Mouse (Mus musculus): ENCODE results near the gene Rab21. TPM values are rescaled to one million over a fixed set of nuclear protein-coding genes. Genes with fewer than 3 reads are reported as not detected.

Rab21 gene
- 10 to 100 TPM; 55.2 to 58.6 (median 57.9) TPM for total RNA-seq (2022)

DNA sequence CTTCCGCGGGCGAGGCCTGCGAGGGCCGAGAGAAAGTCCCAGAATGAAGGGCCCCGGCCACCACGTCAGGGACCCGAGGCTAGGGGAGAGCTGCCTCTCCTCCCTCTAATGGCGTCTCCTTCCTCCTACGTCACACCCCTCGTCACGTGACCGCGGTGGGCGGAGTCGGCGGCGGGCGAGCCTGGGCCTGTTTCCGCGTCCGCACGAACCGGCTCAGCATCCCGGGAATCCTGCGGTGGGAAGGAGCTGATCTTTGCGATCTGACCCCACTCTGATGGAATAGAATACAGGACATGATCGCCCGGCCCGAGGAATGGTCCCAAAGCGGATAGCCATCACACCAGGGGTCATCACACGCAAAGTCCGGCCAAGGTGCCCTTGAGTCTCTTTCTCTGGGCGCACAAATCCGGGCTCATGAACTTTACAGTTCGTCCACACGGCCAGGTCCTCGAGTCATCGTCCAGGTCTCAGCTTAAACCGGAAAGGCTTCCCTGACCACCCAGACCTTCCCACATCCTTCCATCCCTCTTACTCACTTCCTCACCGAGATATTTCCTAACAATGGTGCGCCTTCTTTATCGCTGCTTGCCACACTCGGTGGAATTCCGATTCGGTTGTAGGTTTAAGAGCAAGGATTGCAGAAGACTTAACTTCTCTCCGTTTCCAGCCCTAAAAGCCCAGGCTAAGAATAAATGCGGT lies at the start of gene Rab21:
TSS of gene Rab21 (minus strand) at position 122 of the 699 bp plus-strand sequence.
- DNase-seq (ENCODE audit: low spot score in 2 of 2): peak; percentile 92 to 96

DNA sequence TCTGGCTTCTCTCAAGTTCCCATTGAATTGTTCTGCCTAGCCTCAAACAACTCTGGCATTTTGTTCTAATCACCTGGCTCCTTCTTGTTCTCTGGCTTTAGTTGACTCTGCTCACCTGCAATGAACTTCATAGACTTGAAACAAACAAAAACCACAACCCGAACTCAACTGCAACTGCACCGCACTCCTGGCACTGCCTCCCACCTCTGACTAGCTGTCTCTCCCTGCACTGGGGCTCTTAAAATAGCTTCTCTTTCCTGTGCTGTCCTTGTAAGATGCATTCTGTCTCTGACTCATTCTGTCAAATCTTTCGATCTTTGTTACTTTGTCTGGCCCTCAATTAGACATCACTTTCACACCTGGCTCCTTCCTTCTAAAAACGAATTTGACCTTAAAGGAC lies 47.8 kb upstream of the Rab21 start:
- DNase-seq (ENCODE audit: low spot score in 2 of 2): no peak

DNA sequence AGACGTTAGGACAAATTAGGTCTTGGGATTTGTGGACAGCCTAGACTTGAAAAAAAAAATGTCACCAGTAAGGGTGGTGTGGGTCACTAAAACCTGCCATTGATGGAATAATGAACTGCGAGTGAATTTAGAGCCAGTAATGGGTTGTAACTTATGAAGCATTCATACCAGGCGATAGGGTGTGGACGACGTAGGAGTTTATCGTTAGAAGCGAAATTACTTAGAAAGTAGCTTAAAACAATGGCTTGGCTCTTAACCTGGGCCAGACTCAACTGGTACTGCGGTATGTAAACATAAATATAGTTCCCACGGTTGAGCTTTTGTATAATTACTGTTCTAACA lies 47.2 kb upstream of the Rab21 start:
- no peak for DNase-seq (ENCODE audit: low spot score in 2 of 2)

DNA sequence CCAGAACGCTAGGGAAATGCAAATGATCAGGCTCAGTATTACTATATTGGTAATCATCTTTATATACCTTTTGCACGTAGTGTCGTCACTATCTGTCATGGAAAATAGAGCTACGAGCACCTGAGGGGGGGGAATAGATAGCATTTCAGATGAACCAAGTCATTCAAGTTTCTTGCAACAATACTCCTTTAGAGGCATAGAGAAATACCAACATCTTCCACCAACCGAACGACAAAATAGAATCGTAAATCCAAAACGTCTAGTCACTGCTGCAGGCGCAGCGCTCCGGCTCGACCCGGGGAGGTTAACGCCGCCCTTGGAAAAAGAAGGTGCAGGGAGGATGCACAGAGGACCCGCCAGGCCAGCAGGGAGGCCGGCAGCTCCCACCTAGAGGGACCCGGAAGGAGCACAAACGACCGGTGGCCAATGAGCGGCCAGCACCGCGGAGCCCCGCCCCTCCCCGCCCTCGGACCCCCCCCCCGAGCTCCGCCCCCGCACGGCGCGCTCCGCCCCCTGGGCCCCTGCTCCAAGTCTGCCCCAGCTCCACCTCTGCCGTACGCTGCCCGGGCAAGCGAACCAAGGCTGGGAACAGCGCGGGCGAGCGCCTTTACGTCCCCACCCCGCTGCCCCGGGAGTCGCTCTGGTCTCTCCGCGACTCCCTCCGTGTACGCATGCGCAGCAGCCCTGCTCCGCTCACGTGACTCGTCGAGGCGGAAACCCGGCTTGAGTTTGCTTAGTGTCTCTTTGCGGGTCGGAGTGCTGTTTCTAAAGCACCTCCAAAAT lies 46.6 kb upstream of the Rab21 start, which contains the start of gene Tmem19:
TSS of gene Tmem19 (minus strand) at position 662 of the 783 bp plus-strand sequence.
- peak; percentile 94 to 95 for DNase-seq (ENCODE audit: low spot score in 2 of 2)

DNA sequence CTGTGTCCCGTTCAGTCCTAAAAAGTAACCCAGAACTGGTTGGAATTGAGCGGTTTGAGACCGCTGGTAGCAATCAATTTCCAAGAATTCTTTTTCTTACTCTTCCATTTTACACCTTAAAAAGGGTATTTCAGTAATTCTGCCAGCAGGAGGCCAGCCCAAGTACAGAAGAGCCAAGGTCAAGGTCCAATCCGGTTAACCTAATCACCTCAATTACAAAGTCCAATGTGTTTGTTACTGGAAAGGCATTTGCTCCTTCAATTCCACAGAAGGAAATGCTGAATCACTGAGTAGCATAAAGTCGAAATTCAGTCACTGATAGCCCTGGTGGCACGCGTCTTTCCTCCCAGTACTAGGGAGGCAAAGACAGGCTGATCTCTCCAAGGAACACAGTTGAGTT lies 43.7 kb upstream of the Rab21 start:
- DNase-seq (ENCODE audit: low spot score in 2 of 2): no peak

DNA sequence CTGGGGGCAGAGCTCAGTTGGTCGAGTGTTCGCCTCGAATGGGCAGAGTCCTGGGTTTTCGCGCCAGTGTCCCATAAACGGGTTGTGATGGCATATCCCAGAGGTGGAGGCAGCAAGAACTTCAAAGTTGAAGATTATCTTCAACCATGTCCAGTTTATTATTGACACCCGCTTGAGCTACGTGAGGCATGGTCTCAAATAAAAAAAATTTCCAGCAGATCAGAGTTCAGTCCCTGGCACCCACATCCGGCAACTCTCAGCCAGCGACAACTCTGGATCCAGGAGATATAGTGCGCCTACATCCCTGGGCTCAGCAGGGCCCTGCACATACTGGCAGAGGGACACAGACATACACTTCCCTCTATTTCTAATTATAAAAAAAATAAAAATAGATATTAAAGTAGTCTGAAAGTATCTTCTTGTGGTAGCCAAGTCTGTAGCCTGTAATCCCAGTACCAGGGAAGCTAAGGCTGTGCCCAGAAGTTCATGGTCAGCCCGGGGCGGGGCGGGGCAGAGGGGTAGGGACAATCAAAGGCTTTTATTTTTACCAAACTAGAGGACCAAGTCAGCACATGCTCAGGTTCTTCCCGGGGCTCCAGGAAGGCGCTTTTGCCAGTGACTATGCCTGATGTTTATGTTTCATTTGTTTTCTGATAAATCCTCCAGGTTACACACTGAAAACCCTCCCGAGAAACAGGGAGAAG lies 43.0 kb upstream of the Rab21 start:
- no peak for DNase-seq (ENCODE audit: low spot score in 2 of 2)

DNA sequence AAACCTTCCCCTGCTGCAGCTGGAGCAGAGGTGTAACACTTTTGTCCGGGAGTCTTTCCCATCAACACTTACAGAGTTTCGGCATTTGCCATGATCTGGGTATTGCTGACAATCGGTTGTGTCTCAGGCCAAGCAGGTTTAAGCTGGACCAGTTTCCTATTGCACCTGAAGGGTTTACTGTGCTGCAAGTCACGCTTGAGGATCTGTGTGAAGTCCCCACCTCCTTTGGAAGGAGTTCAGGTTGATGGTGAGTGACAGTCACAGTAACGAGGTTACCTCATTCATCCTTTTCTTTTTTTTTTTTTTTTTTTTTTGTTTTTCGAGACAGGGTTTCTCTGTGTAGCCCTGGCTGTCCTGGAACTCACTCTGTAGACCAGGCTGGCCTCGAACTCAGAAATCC lies 40.7 kb upstream of the Rab21 start:
- no peak for DNase-seq (ENCODE audit: low spot score in 2 of 2)

DNA sequence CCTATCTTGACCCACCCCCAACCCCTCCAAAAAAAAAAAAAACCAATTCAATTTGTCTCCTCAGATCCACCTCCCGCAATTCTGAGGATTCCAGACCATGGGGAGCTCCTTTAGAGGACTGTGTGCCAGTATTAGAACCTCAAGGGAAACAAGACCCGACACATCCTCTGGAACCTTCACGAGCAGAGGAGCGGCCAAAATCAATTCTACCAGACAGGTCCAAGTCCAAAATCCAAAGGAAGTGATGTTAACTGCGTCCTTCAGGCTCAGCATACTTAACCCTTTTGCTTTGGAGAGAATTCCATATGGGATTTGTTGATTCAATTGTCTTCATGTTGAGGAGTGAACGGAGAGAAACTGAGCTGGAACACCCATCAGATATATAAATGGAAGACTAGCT lies 39.6 kb upstream of the Rab21 start:
- no peak for DNase-seq (ENCODE audit: low spot score in 2 of 2)

DNA sequence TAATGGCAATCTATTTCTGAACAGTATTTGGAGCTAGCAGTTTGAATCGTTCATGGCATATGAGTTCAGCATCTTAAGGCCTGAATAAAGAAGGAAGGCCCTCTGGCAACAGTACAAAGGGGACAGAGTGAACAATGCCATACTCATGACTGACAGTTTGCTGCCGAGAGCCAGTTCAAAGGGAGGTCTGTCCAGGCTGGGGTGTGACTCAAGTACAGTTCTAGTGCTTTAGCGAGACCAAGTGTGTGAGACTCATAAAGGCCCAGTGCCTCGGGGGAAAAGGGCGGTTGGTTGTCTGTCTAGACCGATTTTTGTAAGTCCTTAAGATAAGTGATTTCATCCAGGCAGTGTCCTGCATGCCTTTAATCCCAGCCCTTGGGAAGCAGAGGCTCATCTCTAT lies 39.2 kb upstream of the Rab21 start:
- DNase-seq (ENCODE audit: low spot score in 2 of 2): no peak

DNA sequence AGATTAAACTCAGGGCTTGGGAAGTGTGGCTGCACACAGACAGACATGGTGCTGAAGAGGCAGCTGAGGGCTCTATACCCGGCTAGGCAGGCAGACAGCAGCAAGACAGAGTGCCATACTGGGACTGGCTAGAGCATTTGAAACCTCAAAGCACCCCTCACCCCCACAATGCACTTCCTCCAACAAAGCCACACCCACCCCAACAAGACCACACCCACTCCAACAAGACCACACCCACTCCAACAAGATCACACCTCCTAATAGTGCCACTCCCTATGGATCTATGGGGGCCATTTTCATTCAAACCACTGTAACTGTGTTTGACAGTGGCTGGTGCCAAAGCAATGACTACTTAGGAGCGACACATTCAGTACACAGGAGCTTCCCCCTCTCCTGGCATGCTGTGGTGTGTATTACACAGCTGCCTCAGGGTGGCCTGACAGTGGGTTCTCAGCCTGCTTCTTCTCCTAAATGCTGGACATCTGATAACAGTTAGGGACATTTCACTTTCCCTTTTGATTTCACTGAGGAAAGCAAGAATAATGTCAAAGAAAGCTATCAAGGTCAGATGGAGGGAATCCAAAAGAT lies 35.5 kb upstream of the Rab21 start:
- no peak for DNase-seq (ENCODE audit: low spot score in 2 of 2)

DNA sequence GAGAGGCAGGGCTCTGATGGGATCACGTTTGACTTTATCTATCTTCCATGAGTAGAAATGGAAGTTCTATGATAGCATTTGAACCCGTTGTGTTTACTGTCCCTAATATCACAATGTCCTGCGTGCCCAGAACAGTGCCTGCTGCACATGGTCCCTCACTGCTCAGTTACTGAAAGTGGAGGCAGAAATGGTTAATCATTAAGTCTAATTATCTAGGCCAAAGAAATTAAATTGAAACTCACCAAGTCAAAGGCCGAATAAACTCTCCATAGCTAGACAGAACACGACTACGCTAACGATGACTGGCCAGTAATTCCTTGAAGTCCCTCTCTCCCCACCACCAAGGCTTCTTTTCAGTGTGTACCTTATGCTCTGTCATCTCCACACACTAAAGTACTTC lies 34.1 kb upstream of the Rab21 start:
- no peak for DNase-seq (ENCODE audit: low spot score in 2 of 2)

DNA sequence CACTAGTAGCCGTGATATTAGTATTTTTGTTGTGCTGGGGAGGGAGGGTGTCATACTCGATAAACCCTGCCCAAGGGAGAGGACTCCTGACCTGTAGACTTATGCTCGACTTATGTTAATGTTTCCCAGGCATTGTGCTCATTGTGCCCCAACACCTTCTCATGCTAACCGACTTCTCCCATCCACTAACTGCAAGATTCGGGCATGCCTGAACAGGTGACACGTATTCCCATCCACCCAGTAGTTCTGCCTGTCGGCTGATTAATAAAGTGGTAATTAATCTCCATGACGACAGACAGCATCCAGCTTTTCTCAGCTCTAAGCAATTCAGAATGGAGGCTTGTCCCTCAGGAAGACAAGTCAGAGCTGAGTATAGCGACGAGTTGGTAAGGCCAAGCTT lies 33.6 kb upstream of the Rab21 start:
- DNase-seq (ENCODE audit: low spot score in 2 of 2): no peak

DNA sequence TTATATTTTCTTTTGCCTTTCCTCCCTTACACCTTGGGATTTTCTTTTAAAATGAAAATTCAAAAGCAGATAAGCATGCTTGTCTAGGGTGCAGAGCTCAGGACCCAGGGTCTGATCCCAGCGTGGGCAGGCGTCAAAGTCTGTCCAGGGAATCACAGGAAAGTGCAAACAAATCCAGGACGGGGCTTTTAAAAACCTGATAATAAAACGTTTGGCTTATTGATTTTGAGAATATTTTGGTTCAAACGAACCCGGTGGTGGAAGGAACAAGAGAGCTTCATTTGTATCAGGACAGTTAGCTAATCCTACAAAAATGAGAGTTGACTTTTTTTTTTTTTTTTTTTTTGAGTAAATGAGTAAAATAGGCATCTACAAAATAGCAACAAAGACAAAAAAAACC lies 32.7 kb upstream of the Rab21 start:
- DNase-seq (ENCODE audit: low spot score in 2 of 2): no peak

DNA sequence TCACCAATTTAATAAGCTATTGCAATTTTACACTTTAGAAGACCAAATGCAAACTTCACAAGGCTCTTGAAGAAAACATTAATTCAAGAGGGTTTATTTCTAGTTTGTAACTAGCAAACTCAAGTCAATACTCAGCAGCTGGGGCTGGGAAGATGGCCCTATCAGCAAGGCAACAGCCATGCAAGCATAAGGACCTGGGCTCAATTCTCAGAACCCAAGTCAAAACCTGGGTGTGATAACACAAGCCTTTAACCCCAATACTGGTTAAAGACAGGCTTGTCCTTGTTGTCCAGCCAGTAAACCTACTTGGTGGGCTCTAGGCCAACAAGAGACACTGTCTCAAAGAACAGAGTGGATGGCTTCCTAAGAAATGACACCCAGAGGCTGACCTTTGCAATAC lies 31.1 kb upstream of the Rab21 start:
- no peak for DNase-seq (ENCODE audit: low spot score in 2 of 2)

DNA sequence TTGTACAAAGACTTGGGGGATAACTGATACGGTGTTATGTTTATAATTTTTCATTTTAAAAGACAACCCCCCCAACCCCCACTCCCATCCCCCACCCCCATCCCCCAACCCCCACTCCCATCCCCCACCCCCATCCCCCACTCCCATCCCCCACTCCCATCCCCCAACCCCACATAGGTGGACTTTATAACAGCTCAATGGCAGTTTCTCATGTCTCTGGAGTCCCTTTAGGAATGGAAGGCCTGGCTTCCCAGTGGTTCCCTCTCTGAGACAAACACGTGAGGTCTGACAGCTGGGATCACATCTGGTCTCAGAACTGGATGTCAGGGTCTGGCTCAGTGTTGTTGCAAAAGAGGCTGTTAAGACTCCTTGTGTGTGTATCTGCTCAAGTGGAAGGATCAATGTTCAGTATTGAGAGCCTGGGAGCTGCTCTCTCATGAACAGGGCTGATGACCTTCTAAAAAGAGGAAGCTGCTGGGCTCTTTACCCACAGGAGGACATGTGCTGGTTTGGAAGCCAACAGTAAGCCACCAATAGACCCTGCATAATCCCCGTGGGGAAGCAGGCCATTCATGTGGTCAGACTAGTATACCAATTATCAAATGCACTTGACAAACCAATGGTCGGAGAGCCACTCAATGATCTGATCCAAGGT lies 27.5 kb upstream of the Rab21 start:
- DNase-seq (ENCODE audit: low spot score in 2 of 2): no peak

DNA sequence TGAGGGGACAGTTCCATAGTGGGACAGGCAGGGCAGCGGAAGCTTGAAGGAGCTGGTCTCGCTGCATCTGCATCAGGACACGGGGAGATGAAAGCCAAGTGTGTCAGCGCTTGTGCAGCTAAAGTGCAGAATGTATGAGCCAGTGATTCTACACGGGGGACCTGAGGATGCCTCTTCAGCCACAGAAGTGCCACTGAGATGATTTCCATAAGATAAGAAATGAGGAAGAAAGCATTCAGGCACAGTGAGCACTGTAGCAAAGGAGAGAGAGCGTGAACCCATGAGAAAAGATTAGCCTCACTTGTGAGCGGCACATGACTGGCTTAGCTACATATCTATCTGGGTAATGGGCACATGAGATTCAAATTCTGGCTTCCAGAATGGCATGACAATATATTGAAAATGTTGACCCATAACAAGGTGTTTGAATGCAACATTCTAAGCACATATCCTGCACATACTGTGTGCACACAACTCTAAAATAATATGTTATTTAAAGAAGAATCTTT lies 24.5 kb upstream of the Rab21 start:
- DNase-seq (ENCODE audit: low spot score in 2 of 2): no peak

DNA sequence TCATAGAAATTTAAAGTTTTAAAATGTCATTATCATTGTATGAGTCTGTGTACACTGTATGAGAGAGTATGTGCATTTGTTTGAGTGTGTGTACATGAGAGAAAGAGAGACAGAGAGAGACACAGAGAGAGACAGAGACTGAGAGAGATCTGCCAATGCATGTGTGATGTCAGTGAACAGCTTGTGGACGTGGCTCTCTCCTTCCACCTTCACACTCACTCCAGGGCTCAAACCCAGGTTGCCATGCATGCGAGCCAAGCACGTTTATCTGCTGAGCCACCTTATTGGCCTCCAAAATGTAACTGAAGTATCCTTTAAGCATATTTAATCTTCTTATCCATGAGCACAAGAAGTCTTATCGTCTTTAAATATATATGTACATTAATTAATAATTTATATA lies 21.5 kb upstream of the Rab21 start:
- no peak for DNase-seq (ENCODE audit: low spot score in 2 of 2)

DNA sequence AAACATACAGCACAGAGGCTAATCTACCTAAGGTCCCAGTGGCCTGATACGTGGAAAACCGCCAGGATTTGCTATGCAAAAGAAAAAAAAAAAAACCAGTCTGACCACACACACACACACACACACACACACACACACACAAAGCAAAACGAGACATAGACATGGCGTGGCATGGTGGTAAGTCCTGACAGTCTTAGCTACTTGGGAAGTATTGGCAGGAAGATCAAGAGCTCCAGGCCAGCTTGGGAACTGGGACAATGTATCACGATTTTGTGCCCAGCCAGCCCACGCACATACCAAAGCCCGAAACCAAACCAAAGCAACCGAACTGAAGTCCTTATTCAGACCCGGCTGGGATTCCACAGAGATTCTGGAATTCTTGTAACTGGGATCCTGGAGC lies 18.1 kb upstream of the Rab21 start:
- no peak for DNase-seq (ENCODE audit: low spot score in 2 of 2)

DNA sequence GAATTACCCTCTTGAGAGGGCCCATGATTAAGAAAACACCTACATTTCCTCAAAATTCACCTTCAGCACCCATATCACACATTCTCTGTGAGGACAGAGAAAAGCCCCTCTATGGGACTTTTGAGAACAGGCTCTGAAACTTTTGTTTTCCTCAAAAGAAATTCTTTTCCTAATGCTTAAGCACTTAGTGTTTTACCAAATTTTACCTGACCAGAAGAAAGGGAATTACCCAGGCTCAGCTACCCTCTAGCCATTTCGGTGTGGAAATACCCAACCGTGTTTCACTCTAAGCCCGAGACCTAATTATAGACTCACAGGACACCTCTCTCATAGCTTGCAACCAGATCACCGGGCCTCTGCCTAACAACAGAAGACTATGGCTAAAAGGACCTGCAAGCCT lies 17.6 kb upstream of the Rab21 start:
- no peak for DNase-seq (ENCODE audit: low spot score in 2 of 2)

DNA sequence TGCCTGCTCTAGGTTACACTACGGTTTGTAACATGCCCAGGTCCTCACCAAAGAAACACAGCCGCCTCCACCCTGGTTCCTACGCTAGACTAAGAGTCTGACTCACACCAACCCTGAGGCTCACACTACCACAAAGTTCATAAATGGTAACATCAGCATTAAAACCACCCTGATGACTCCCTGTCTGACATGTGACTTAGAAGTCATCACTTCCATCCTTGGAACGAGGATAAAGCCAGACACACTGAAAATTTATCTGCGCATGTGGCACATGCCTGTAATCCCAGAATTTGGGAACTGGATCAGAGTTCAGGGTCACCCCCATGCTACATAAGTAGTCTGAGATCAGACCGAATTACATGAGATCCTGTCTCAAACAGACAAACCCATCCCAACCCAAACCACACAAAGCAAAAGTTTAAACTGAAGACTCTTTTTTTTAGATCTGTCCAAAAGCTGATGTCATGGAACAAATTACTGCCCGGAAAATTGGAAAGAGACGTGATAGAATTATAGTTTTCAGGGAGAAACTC lies 17.1 kb upstream of the Rab21 start:
- DNase-seq (ENCODE audit: low spot score in 2 of 2): no peak

DNA sequence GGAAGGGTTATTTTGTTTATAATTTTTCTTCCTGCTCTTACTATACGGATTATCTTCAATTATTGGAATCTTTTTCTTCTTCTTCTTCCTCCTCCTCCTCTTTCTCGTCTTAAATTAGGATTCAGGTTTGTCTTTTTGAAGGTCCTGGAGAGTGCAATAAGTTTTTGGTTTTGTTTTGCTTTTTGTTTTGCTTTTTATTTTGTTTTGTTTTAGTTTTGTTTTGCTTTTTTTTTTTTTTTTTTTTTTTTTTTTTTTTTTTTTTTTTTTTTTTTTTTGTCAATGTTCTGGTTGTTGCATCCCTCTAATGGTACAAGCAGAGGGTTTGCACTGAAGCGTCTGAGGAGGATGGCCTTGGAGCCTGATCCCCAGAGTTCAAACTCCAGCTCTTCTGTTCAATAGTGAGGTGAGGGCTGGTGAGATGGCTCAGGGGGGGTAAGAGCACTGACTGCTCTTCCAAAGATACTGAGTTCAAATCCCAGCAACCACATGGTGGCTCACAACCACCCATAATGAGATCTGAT lies 13.7 kb upstream of the Rab21 start:
- no peak for DNase-seq (ENCODE audit: low spot score in 2 of 2)

All from layer of hippocampus, adult 8-10 months (tissue).